Mouse (Mus musculus): ENCODE results near the gene Wwtr1. TPM values are rescaled to one million over a fixed set of nuclear protein-coding genes. Genes with fewer than 3 reads are reported as not detected.

Wwtr1 gene
- polyA plus RNA-seq, 1 experiment: not detected

GRCm38 (mm10) chr3:57566655-57567054 lies 9.1 kb downstream of the Wwtr1 start:
- 84% methylated on average over 5 of the region's 5 CpGs for WGBS
- TF ChIP-seq CTCF (IDR thresholded peaks at IDR 0.05; ENCODE audit: insufficient read depth, low read depth, low read length) (no peak), POLR2A (IDR thresholded peaks at IDR 0.05; ENCODE audit: insufficient read depth, low read depth, low read length) (no peak)
- Histone ChIP-seq H3K4me1 (ENCODE audit: control insufficient read depth, insufficient read depth, low read length) (no peaks in the 10 kb centered on the region), H3K27ac (ENCODE audit: insufficient read depth, low read depth, low read length) (no peak overlapping the region), H3K4me3 (ENCODE audit: insufficient read depth, low read depth, low read length) (no peak overlapping the region)

DNA sequence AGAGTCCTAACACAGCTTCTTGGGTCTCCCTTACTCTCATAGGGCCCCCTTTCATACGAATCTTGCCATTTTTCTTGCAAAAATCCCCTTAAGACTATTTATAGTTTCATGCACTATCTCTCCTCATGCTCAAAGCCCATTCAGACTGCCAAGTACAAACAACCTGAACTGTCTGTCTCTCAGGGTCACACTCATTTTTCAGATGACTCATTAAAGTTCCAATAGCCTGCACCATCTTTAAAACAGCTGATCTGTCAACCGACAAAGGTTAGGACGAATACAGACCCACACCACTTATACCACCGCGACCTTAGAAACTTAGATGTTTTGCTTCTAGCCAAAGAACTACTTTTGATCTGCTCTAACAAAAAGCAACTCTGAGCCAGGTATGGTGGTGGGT lies 12.1 kb downstream of the Wwtr1 start:
- H3K4me3 ChIP-seq (ENCODE audit: insufficient read depth, low read depth, low read length): no peak overlapping the region
- TF ChIP-seq POLR2A (IDR thresholded peaks at IDR 0.05; ENCODE audit: insufficient read depth, low read depth, low read length) (no peak), CTCF (IDR thresholded peaks at IDR 0.05; ENCODE audit: insufficient read depth, low read depth, low read length) (no peak)
- H3K4me1 ChIP-seq (ENCODE audit: control insufficient read depth, insufficient read depth, low read length): no peaks in the 10 kb centered on the region
- H3K27ac ChIP-seq (ENCODE audit: insufficient read depth, low read depth, low read length): no peak overlapping the region
- WGBS: 87% methylated on average over 5 of the region's 5 CpGs

- 71% methylated on average over 6 of the region's 6 CpGs for WGBS
- TF ChIP-seq CTCF (IDR thresholded peaks at IDR 0.05; ENCODE audit: insufficient read depth, low read depth, low read length): no peak
- no peak for TF ChIP-seq POLR2A (IDR thresholded peaks at IDR 0.05; ENCODE audit: insufficient read depth, low read depth, low read length)
- Histone ChIP-seq H3K4me1 (ENCODE audit: control insufficient read depth, insufficient read depth, low read length) (no peaks in the 10 kb centered on the region), H3K27ac (ENCODE audit: insufficient read depth, low read depth, low read length) (no peak overlapping the region), H3K4me3 (ENCODE audit: insufficient read depth, low read depth, low read length) (no peak overlapping the region)
Measured at GRCm38 (mm10) chr3:57562996-57563506, 12.7 kb downstream of the Wwtr1 start.

DNA sequence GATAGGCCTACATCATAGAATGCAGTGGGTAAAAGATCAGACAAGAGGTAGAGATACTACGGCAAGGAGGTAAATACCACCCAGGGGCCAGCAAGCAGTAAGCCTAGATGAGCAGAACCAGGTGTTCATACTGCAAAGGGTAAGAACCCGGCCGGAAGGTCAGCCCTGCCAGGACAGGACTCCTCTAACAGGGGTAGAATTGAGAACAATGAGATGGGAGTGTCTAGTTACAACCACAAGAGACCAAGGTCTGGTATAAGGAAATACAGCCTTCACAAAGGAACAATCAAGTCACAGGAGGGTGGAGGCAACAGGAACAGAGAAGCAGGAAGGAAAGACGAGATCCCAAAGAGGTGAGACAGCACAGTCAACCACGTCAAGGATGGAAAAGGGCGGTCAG lies 16.9 kb downstream of the Wwtr1 start:
- Histone ChIP-seq H3K27ac (ENCODE audit: insufficient read depth, low read depth, low read length) (no peak overlapping the region), H3K4me1 (ENCODE audit: control insufficient read depth, insufficient read depth, low read length) (no peaks in the 10 kb centered on the region), H3K4me3 (ENCODE audit: insufficient read depth, low read depth, low read length) (no peak overlapping the region)
- TF ChIP-seq POLR2A (IDR thresholded peaks at IDR 0.05; ENCODE audit: insufficient read depth, low read depth, low read length): no peak
- TF ChIP-seq CTCF (IDR thresholded peaks at IDR 0.05; ENCODE audit: insufficient read depth, low read depth, low read length): no peak
- 95% methylated on average over 6 of the region's 6 CpGs for WGBS

- no peaks in the 10 kb centered on the region for H3K4me1 ChIP-seq (ENCODE audit: control insufficient read depth, insufficient read depth, low read length)
- WGBS: 90% methylated on average over 4 of the region's 4 CpGs
- no peak for TF ChIP-seq CTCF (IDR thresholded peaks at IDR 0.05; ENCODE audit: insufficient read depth, low read depth, low read length)
- no peak for TF ChIP-seq POLR2A (IDR thresholded peaks at IDR 0.05; ENCODE audit: insufficient read depth, low read depth, low read length)
- no peak overlapping the region for H3K4me3 ChIP-seq (ENCODE audit: insufficient read depth, low read depth, low read length)
- no peak overlapping the region for H3K27ac ChIP-seq (ENCODE audit: insufficient read depth, low read depth, low read length)
Measured at GRCm38 (mm10) chr3:57557408-57557807, 18.3 kb downstream of the Wwtr1 start.

DNA sequence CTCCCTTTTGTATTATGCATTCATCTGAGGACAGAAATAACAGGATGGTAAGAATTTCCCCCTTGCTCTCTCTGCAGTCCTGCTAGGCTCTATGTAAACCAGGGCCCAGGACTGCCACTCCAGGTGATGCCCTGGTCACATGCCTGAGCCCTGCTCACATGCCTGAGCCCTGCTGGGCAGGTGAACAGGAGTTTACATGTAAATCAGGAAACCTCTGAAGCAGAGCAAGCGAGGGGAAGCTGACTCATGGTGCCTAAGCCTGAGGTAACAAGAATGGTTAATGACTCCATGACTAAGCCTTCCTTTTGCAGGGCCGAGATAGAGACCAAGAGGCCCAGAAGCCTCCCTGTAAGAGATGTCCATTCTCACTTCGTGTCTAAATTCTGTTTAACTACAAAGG lies 20.1 kb downstream of the Wwtr1 start:
- Histone ChIP-seq H3K27ac (ENCODE audit: insufficient read depth, low read depth, low read length) (no peak overlapping the region), H3K4me3 (ENCODE audit: insufficient read depth, low read depth, low read length) (no peak overlapping the region), H3K4me1 (ENCODE audit: control insufficient read depth, insufficient read depth, low read length) (no peaks in the 10 kb centered on the region)
- TF ChIP-seq CTCF (IDR thresholded peaks at IDR 0.05; ENCODE audit: insufficient read depth, low read depth, low read length) (no peak), POLR2A (IDR thresholded peaks at IDR 0.05; ENCODE audit: insufficient read depth, low read depth, low read length) (no peak)
- whole genome bisulfite sequencing: 64% methylated on average over 3 of the region's 3 CpGs

GRCm38 (mm10) chr3:57554890-57555239 lies 20.8 kb downstream of the Wwtr1 start:
- TF ChIP-seq CTCF (IDR thresholded peaks at IDR 0.05; ENCODE audit: insufficient read depth, low read depth, low read length): no peak
- TF ChIP-seq POLR2A (IDR thresholded peaks at IDR 0.05; ENCODE audit: insufficient read depth, low read depth, low read length): no peak
- WGBS: 84% methylated on average over 3 of the region's 3 CpGs
- no peak overlapping the region for H3K27ac ChIP-seq (ENCODE audit: insufficient read depth, low read depth, low read length)

DNA sequence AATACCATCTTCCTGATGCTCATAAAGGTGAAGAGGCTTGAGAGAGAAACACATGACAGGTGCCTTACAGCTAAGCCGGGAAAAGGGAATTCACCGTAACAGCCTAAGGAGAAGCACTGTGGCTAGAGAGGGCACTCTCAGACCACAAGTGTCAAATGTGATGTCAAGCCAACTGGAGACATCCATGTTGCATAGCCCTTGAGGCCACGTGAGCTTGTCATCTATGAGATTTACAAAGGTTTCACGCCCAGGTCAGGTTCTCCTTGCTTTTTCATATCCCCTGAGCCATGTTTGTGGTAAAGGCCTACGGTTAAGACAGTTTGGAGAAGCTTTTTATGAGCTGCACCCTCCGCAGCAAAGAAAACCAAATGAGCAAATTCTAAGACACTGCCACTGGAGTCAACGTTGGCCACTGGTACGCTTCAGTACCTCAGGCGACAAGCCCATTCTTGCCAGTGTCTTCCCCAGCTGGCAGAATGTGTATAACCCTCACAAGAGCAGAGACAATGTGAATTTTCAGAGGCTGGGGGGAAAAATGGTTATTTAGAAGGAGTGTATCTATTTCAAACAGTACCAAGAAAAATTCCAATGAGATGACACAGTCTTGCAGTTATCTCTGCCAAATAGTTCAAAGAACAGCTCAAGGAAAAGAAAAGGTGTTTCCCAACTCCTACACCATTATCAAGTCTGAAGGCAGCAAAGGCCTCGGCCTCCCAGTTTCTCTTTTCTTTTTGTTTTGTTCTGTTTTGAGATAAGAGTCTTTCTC lies 21.4 kb downstream of the Wwtr1 start:
- Histone ChIP-seq H3K4me3 (ENCODE audit: insufficient read depth, low read depth, low read length) (no peak overlapping the region), H3K27ac (ENCODE audit: insufficient read depth, low read depth, low read length) (no peak overlapping the region)
- WGBS: 83% methylated on average over 10 of the region's 10 CpGs

More at GRCm38 (mm10) chr3:57554890-57555239, 20.8 kb downstream of the Wwtr1 start:
- Histone ChIP-seq H3K4me1 (ENCODE audit: control insufficient read depth, insufficient read depth, low read length) (no peaks in the 10 kb centered on the region), H3K4me3 (ENCODE audit: insufficient read depth, low read depth, low read length) (no peak overlapping the region)

GRCm38 (mm10) chr3:57553108-57553507 lies 22.6 kb downstream of the Wwtr1 start:
- no peak overlapping the region for H3K4me3 ChIP-seq (ENCODE audit: insufficient read depth, low read depth, low read length)
- WGBS: 94% methylated on average over 5 of the region's 5 CpGs
- no peaks in the 10 kb centered on the region for H3K4me1 ChIP-seq (ENCODE audit: control insufficient read depth, insufficient read depth, low read length)
- no peak overlapping the region for H3K27ac ChIP-seq (ENCODE audit: insufficient read depth, low read depth, low read length)
- TF ChIP-seq POLR2A (IDR thresholded peaks at IDR 0.05; ENCODE audit: insufficient read depth, low read depth, low read length): no peak
- TF ChIP-seq CTCF (IDR thresholded peaks at IDR 0.05; ENCODE audit: insufficient read depth, low read depth, low read length): no peak

More for the DNA sequence above, 21.4 kb downstream of the Wwtr1 start:
- H3K4me1 ChIP-seq (ENCODE audit: control insufficient read depth, insufficient read depth, low read length): no peaks in the 10 kb centered on the region
- TF ChIP-seq POLR2A (IDR thresholded peaks at IDR 0.05; ENCODE audit: insufficient read depth, low read depth, low read length) (no peak), CTCF (IDR thresholded peaks at IDR 0.05; ENCODE audit: insufficient read depth, low read depth, low read length) (no peak)
